Mouse (Mus musculus) embryonic fibroblast, embryonic 13.5 days (primary cell): ENCODE measurements around the gene Klk5.
A peak's percentile ranks its signal among the peaks of the same experiment; 100 is the strongest.

ENCODE experiments used
- CTCF ChIP-seq: IDR thresholded peaks from 2 replicates; pipeline ENCODE4 v1.5.1; 2011; ENCODE audit warnings: mild to moderate bottlenecking, control low read depth, low read length, moderate library complexity, borderline replicate concordance; ENCODE audit not compliant: insufficient read depth
- POLR2A ChIP-seq: IDR thresholded peaks from 2 replicates; pipeline ENCODE4 v1.6.1; 2011; ENCODE audit warnings: low read depth, mild to moderate bottlenecking, control low read depth, low read length, moderate library complexity

DNA sequence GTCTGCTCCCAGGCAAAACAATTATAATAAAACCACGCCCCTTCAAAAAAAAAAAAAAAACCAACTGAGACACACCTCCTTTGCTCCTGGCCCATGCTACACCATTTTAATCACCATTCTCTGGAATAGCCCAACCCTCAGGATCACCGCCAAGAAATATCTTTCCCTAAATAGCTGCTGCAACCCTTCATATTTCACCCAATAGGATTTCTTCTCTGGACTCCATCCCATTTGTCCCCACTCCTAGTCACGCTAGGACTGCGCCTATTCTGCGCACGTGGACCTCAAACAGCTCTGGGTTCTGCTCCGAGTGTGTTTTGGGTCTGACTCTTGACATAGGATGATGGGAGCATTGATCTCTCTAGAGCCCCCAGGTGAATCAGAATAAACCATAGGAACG, 45.4 kb upstream of the Klk5 start:
- TF ChIP-seq CTCF (no peak), POLR2A (peak; percentile 43)
